Mouse (Mus musculus) embryonic facial prominence, embryonic 15.5 days (tissue): ENCODE measurements around the gene Plgrkt. TPM values are rescaled to one million over a fixed set of nuclear protein-coding genes. Genes with fewer than 3 reads are reported as not detected.
A peak's percentile ranks its signal among the peaks of the same experiment; 100 is the strongest.

ENCODE experiments used
- ATAC-seq: fragments of 200-750 bp; cut with Nextera tagmentation; 2 replicates; pipeline ENCODE4 v1.8.0; 2017; ENCODE audit warnings: low read depth, moderate TSS enrichment; ENCODE audit not compliant: insufficient number of reproducible peaks, low FRiP score, low TSS enrichment
- H3K27ac ChIP-seq: fragments of 300-500 bp; sonication (generic); replicated peaks from 2 replicates; pipeline ENCODE4 v1.5.1; 2015; ENCODE audit warnings: mild to moderate bottlenecking, inconsistent platforms
- H3K27me3 ChIP-seq: fragments of 300-500 bp; sonication (generic); 2 replicates; pipeline ENCODE4 v1.6.1; 2015; ENCODE audit warnings: inconsistent platforms
- H3K36me3 ChIP-seq: fragments of 300-500 bp; sonication (generic); 2 replicates; pipeline ENCODE4 v1.6.1; 2015; ENCODE audit warnings: mild to moderate bottlenecking, inconsistent platforms
- H3K4me1 ChIP-seq: fragments of 300-500 bp; sonication (generic); 2 replicates; pipeline ENCODE4 v1.6.1; 2015; ENCODE audit warnings: inconsistent platforms
- H3K4me2 ChIP-seq: fragments of 300-500 bp; sonication (generic); replicated peaks from 2 replicates; pipeline ENCODE4 v1.6.1; 2015; ENCODE audit warnings: mild to moderate bottlenecking, inconsistent platforms
- H3K4me3 ChIP-seq: fragments of 300-500 bp; sonication (generic); replicated peaks from 2 replicates; pipeline ENCODE4 v1.5.1; 2015; ENCODE audit warnings: mild to moderate bottlenecking, inconsistent platforms
- H3K9ac ChIP-seq: fragments of 300-500 bp; sonication (generic); 2 replicates; pipeline ENCODE4 v1.6.1; 2015; ENCODE audit warnings: inconsistent platforms
- H3K9me3 ChIP-seq: fragments of 300-500 bp; sonication (generic); replicated peaks from 2 replicates; pipeline ENCODE4 v1.6.1; 2016; ENCODE audit warnings: inconsistent platforms
- WGBS: fragments of 180-500 bp; shearing (Covaris S2); methylation state at CpG from one replicate; pipeline ENCODE4 v1.1.7; 2015; 5-methylcytosine and 5-hydroxymethylcytosine counted together
- polyA plus RNA-seq: library from polyadenylated mRNA; unstranded; fragments of >200 nt; fragmentation: Nextera tagmentation; extraction: Ambion mirVana; gene quantifications from 2 replicates; pipeline ENCODE4 v1.2.1, GENCODE M21; 2015

The Plgrkt gene
- polyA plus RNA-seq, 1 experiment from 2014 or later, result 83.9 TPM

- 85% methylated on average over 14 of the region's 14 CpGs for WGBS
Observed at GRCm38 (mm10) chr19:29379839-29380603, 12.8 kb upstream of the Plgrkt start.

GRCm38 (mm10) chr19:29376382-29376781 lies 9.2 kb upstream of the Plgrkt start:
- H3K9me3 ChIP-seq, result no peaks in the 10 kb centered on the region
- H3K36me3 ChIP-seq, result no peaks in the 10 kb centered on the region
- peaks cover 7% of the 10 kb centered on the region for H3K4me1 ChIP-seq
- 80% methylated on average over 3 of the region's 3 CpGs for WGBS
- H3K9ac ChIP-seq, result no peak overlapping the region
- no peak for ATAC-seq
- no peaks in the 10 kb centered on the region for H3K27me3 ChIP-seq
- H3K27ac ChIP-seq, result no peak overlapping the region
- no peak overlapping the region for H3K4me2 ChIP-seq
- H3K4me3 ChIP-seq, result no peak overlapping the region

More at GRCm38 (mm10) chr19:29379839-29380603, 12.8 kb upstream of the Plgrkt start:
- Histone ChIP-seq H3K9me3 (no peaks in the 10 kb centered on the region), H3K4me1 (no peaks in the 10 kb centered on the region), H3K9ac (no peak overlapping the region), H3K27ac (no peak overlapping the region), H3K36me3 (no peaks in the 10 kb centered on the region), H3K27me3 (no peaks in the 10 kb centered on the region), H3K4me3 (no peak overlapping the region), H3K4me2 (no peak overlapping the region)
- ATAC-seq, result no peak

DNA sequence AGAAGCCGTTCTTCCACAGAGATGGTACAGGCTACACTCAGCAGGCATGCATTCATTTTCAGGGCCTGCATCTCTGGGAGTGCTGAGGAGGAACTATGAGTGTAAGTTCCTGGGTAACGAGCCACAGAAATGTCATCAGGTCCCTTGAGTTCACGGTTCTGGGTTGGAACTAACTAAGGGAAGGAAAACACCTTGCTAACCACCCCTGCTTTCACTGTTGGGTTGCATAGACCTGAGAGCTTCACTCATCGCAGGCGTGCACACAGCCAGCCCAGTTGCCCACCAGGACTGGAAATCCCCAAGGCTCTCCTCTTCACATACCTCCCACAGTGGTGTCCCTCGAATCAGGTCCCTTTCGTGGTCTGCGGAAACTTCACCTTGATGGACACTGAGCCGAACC lies 7.8 kb upstream of the Plgrkt start:
- H3K27me3 ChIP-seq, result no peaks in the 10 kb centered on the region
- 91% methylated on average over 9 of the region's 9 CpGs for whole genome bisulfite sequencing

GRCm38 (mm10) chr19:29373438-29373837 lies 6.2 kb upstream of the Plgrkt start:
- peak overlapping the region; percentile 25; the same call in 1 of the 2 replicates for H3K4me2 ChIP-seq
- 43% methylated on average over 11 of the region's 11 CpGs for WGBS
- ATAC-seq, result no peak
- H3K9me3 ChIP-seq, result no peaks in the 10 kb centered on the region
- H3K9ac ChIP-seq, result no peak overlapping the region
- no peak overlapping the region for H3K4me3 ChIP-seq
- H3K27me3 ChIP-seq, result no peaks in the 10 kb centered on the region
- H3K4me1 ChIP-seq, result peaks cover 7% of the 10 kb centered on the region
- H3K36me3 ChIP-seq, result no peaks in the 10 kb centered on the region
- H3K27ac ChIP-seq, result no peak overlapping the region

More for the DNA sequence above, 7.8 kb upstream of the Plgrkt start:
- Histone ChIP-seq H3K9ac (no peak overlapping the region), H3K4me2 (no peak overlapping the region), H3K4me1 (peaks cover 7% of the 10 kb centered on the region), H3K4me3 (no peak overlapping the region), H3K27ac (no peak overlapping the region), H3K36me3 (no peaks in the 10 kb centered on the region), H3K9me3 (no peaks in the 10 kb centered on the region)
- ATAC-seq, result no peak

DNA sequence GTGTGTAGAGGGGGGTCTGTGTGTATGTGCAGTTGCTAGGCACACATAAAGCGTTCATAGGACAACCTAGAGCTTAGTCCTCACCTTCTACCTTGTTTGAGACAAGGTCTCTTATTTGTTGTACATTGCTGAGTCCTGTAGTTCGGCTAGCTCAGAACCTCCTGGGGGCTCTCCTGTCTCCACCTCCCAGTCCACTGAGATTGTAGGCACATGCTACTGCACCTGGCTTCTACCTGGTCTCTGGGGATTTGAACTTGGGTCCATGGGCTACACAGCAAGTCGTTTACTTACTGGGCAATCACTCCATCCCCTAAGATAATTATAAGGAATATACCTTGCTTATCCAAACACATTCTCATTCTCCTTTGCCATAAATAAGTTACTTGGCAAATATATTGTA lies 5.4 kb upstream of the Plgrkt start:
- Histone ChIP-seq H3K27me3 (no peaks in the 10 kb centered on the region), H3K9me3 (no peaks in the 10 kb centered on the region), H3K27ac (0 out of 2 replicates have a peak overlapping the region, but pooled peaks have one; percentile 31), H3K4me1 (peaks cover 7% of the 10 kb centered on the region), H3K4me3 (no peak overlapping the region), H3K9ac (no peak overlapping the region), H3K36me3 (no peaks in the 10 kb centered on the region), H3K4me2 (no peak overlapping the region)
- no peak for ATAC-seq
- 81% methylated on average over 3 of the region's 3 CpGs for WGBS

DNA sequence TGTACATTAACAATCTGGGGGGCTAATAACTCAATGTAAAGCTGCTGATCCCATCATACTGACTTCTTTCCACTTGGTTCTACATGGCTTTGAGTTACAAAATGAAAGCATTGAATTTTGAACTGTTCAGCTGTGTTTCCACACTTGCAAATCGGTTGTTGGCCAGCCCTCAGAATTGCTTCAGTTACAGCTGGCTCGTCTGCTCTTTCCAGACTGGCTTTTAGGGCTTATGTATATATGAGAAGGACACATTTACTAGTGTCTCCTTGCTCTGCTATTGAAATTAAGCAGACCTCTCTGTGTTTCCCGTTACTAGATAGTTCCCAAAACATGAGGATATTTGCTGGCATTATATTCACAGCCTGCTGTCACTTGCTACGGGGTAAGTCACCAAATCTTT lies 4.9 kb upstream of the Plgrkt start:
- peak overlapping the region; percentile 31; the same call in 1 of the 2 replicates for H3K27ac ChIP-seq
- no peak overlapping the region for H3K9ac ChIP-seq
- H3K9me3 ChIP-seq, result no peaks in the 10 kb centered on the region
- no peak for ATAC-seq
- H3K4me2 ChIP-seq, result peak overlapping the region; percentile 23; the same call in 1 of the 2 replicates
- H3K4me1 ChIP-seq, result peaks cover 7% of the 10 kb centered on the region
- 41% methylated on average over 4 of the region's 4 CpGs for WGBS
- H3K4me3 ChIP-seq, result no peak overlapping the region
- H3K27me3 ChIP-seq, result no peaks in the 10 kb centered on the region
- H3K36me3 ChIP-seq, result no peaks in the 10 kb centered on the region

- WGBS, result 79% methylated on average over 18 of the region's 18 CpGs
- Histone ChIP-seq H3K9me3 (no peaks in the 10 kb centered on the region), H3K4me3 (no peak overlapping the region), H3K4me1 (peaks cover 10% of the 10 kb centered on the region), H3K27ac (peak overlapping the region; percentile 31; the same call in 1 of the 2 replicates), H3K4me2 (peak overlapping the region; percentile 23; the same call in 1 of the 2 replicates), H3K27me3 (no peaks in the 10 kb centered on the region), H3K36me3 (no peaks in the 10 kb centered on the region), H3K9ac (no peak overlapping the region)
- ATAC-seq, result no peak
Observed at GRCm38 (mm10) chr19:29371284-29372081, 4.3 kb upstream of the Plgrkt start.

GRCm38 (mm10) chr19:29370545-29371283 lies 3.5 kb upstream of the Plgrkt start:
- Histone ChIP-seq H3K27me3 (no peaks in the 10 kb centered on the region), H3K4me3 (no peak overlapping the region), H3K9me3 (no peaks in the 10 kb centered on the region), H3K9ac (no peak overlapping the region), H3K4me2 (no peak overlapping the region), H3K36me3 (no peaks in the 10 kb centered on the region), H3K4me1 (peaks cover 10% of the 10 kb centered on the region), H3K27ac (no peak overlapping the region)
- 84% methylated on average over 7 of the region's 7 CpGs for WGBS
- ATAC-seq, result no peak

- no peak overlapping the region for H3K9ac ChIP-seq
- H3K36me3 ChIP-seq, result no peaks in the 10 kb centered on the region
- H3K4me1 ChIP-seq, result peaks cover 10% of the 10 kb centered on the region
- 67% methylated on average over 12 of the region's 12 CpGs for WGBS
- no peaks in the 10 kb centered on the region for H3K27me3 ChIP-seq
- H3K27ac ChIP-seq, result no peak overlapping the region
- no peak for ATAC-seq
- H3K4me3 ChIP-seq, result no peak overlapping the region
- H3K9me3 ChIP-seq, result no peaks in the 10 kb centered on the region
- no peak overlapping the region for H3K4me2 ChIP-seq
Observed at GRCm38 (mm10) chr19:29370112-29370511, 2.9 kb upstream of the Plgrkt start.

GRCm38 (mm10) chr19:29368671-29369309 lies 1.6 kb upstream of the Plgrkt start:
- ATAC-seq, result no peak

More at GRCm38 (mm10) chr19:29368671-29369309, 1.6 kb upstream of the Plgrkt start:
- Histone ChIP-seq H3K4me3 (no peak overlapping the region), H3K4me2 (no peak overlapping the region), H3K4me1 (peaks cover 10% of the 10 kb centered on the region), H3K36me3 (no peaks in the 10 kb centered on the region), H3K27ac (no peak overlapping the region), H3K27me3 (no peaks in the 10 kb centered on the region), H3K9ac (no peak overlapping the region), H3K9me3 (no peaks in the 10 kb centered on the region)
- WGBS, result 66% methylated on average over 3 of the region's 3 CpGs
